Mouse (Mus musculus) intestine, postnatal 0 days (tissue): ENCODE data around the gene Fam136a. TPM values are rescaled to one million over a fixed set of nuclear protein-coding genes. Genes with fewer than 3 reads are reported as not detected.

Source experiments
- ATAC-seq: fragments of 200-750 bp; cut with Nextera tagmentation; 2 replicates; pipeline ENCODE4 v1.8.0; 2017; ENCODE audit warnings: mild to moderate bottlenecking, moderate TSS enrichment, moderate library complexity
- H3K27ac ChIP-seq: fragments of 300-500 bp; sonication (generic); 2 replicates; pipeline ENCODE4 v1.5.1; 2014; ENCODE audit warnings: mild to moderate bottlenecking, low read depth, low read length, moderate library complexity
- H3K27me3 ChIP-seq: fragments of 300-500 bp; sonication (generic); replicated peaks from 2 replicates; pipeline ENCODE4 v1.6.1; 2014; ENCODE audit warnings: low read length, mixed read lengths; ENCODE audit not compliant: control insufficient read depth, insufficient read depth
- H3K36me3 ChIP-seq: fragments of 300-500 bp; sonication (generic); 2 replicates; pipeline ENCODE4 v1.6.1; 2014; ENCODE audit warnings: mild to moderate bottlenecking, moderate library complexity; ENCODE audit not compliant: control insufficient read depth, insufficient read depth
- H3K4me1 ChIP-seq: fragments of 300-500 bp; sonication (generic); replicated peaks from 2 replicates; pipeline ENCODE4 v1.6.1; 2014; ENCODE audit warnings: antibody characterized with exemption, low read length, mixed read lengths; ENCODE audit not compliant: control insufficient read depth, insufficient read depth
- H3K4me2 ChIP-seq: fragments of 300-500 bp; sonication (generic); replicated peaks from 2 replicates; pipeline ENCODE4 v1.6.1; 2014; ENCODE audit warnings: low read depth, mild to moderate bottlenecking, moderate library complexity
- H3K4me3 ChIP-seq: fragments of 300-500 bp; sonication (generic); 2 replicates; pipeline ENCODE4 v1.5.1; 2014; ENCODE audit warnings: low read depth, low read length
- H3K9ac ChIP-seq: fragments of 300-500 bp; sonication (generic); 2 replicates; pipeline ENCODE4 v1.6.1; 2014; ENCODE audit warnings: mild to moderate bottlenecking, low read depth, low read length
- H3K9me3 ChIP-seq: fragments of 300-500 bp; sonication (generic); 2 replicates; pipeline ENCODE4 v1.6.1; 2016; ENCODE audit warnings: mixed run types; ENCODE audit not compliant: control insufficient read depth
- CTCF ChIP-seq: sonication (generic); IDR thresholded peaks from 2 replicates; pipeline ENCODE4 v1.5.1; 2016; ENCODE audit warnings: low read depth, mild to moderate bottlenecking, control low read depth, antibody characterized with exemption, moderate library complexity
- WGBS: fragments of 180-500 bp; shearing (Covaris S2); extraction: QIAGEN DNeasy Blood & Tissue Kit; methylation state at CpG from one replicate; pipeline ENCODE4 v1.1.7; 2014; 5-methylcytosine and 5-hydroxymethylcytosine counted together
- polyA plus RNA-seq: library from polyadenylated mRNA; unstranded; fragments of >200 nt; fragmentation: Nextera tagmentation; extraction: Ambion mirVana; gene quantifications from 2 replicates; pipeline ENCODE4 v1.2.1, GENCODE M21; 2015

The Fam136a gene
- 64.8 and 65.8 TPM in 2 replicates for polyA plus RNA-seq

GRCm38 (mm10) chr6:86365371-86366124 lies at the start of gene Fam136a:
Gene Fam136a, plus strand, starts transcription at chr6:86365646.
- Histone ChIP-seq H3K27ac (peak within 1 kb of the TSS; percentile 90), H3K4me3 (peak within 1 kb of the TSS; percentile 58), H3K4me2 (peak within 1 kb of the TSS; percentile 98), H3K36me3 (peaks cover 6% of the 10 kb centered on the region; the same call in 1 of the 2 replicates), H3K4me1 (no peaks in the 10 kb centered on the region), H3K9me3 (no peaks in the 10 kb centered on the region), H3K9ac (peak within 1 kb of the TSS; percentile 71), H3K27me3 (no peaks in the 10 kb centered on the region)
- peak; percentile 98 for TF ChIP-seq CTCF
- under 1% methylated on average over 69 of the region's 76 CpGs for WGBS
- peak; percentile 94 for ATAC-seq

- ATAC-seq, result no peak
- H3K36me3 ChIP-seq, result no peaks in the 10 kb centered on the region
- H3K9me3 ChIP-seq, result no peaks in the 10 kb centered on the region
- H3K9ac ChIP-seq, result no peak overlapping the region
- H3K27ac ChIP-seq, result no peak overlapping the region
- no peak overlapping the region for H3K4me2 ChIP-seq
- WGBS, result 65% methylated on average over 1 of the region's 1 CpGs
- H3K27me3 ChIP-seq, result no peaks in the 10 kb centered on the region
- TF ChIP-seq CTCF, result no peak
- H3K4me3 ChIP-seq, result no peak overlapping the region
- H3K4me1 ChIP-seq, result no peaks in the 10 kb centered on the region
Observed at GRCm38 (mm10) chr6:86317066-86317465, 48.4 kb upstream of the Fam136a start.

DNA sequence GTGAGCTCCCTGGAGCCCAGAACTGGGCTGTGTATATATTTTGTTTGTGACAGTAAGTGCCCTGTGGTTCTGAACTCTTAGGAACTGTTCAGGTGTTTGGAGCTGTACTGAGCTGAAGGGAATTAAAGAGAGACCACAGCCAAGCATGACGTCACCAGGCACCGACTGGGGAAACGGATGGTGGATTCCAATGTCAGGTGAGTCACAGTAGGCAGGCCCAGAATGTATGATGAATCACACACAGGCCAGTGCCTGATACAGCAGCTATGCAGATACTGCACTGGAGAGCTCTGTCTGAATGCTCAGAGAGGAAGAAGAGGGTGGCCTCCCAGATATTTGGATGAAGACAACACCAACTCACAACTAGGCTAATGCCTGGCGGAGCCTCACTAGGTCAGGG lies 46.6 kb upstream of the Fam136a start:
- no peak overlapping the region for H3K27ac ChIP-seq
- H3K4me2 ChIP-seq, result no peak overlapping the region
- no peak for TF ChIP-seq CTCF
- no peaks in the 10 kb centered on the region for H3K9me3 ChIP-seq
- H3K4me1 ChIP-seq, result no peaks in the 10 kb centered on the region
- H3K9ac ChIP-seq, result no peak overlapping the region
- no peaks in the 10 kb centered on the region for H3K27me3 ChIP-seq
- H3K36me3 ChIP-seq, result no peaks in the 10 kb centered on the region
- peak; percentile 72 for ATAC-seq
- WGBS, result 36% methylated on average over 4 of the region's 4 CpGs
- no peak overlapping the region for H3K4me3 ChIP-seq

GRCm38 (mm10) chr6:86322031-86322563 lies 43.3 kb upstream of the Fam136a start:
- ATAC-seq, result no peak
- H3K9ac ChIP-seq, result no peak overlapping the region
- 86% methylated on average over 5 of the region's 5 CpGs for WGBS

GRCm38 (mm10) chr6:86322991-86323390 lies 42.5 kb upstream of the Fam136a start:
- Histone ChIP-seq H3K4me1 (no peaks in the 10 kb centered on the region), H3K36me3 (no peaks in the 10 kb centered on the region), H3K4me2 (no peak overlapping the region), H3K9ac (no peak overlapping the region), H3K27me3 (no peaks in the 10 kb centered on the region), H3K27ac (no peak overlapping the region), H3K9me3 (no peaks in the 10 kb centered on the region), H3K4me3 (no peak overlapping the region)
- TF ChIP-seq CTCF, result no peak
- ATAC-seq, result no peak
- 90% methylated on average over 9 of the region's 9 CpGs for WGBS

More at GRCm38 (mm10) chr6:86322031-86322563, 43.3 kb upstream of the Fam136a start:
- H3K4me1 ChIP-seq, result no peaks in the 10 kb centered on the region
- no peaks in the 10 kb centered on the region for H3K36me3 ChIP-seq
- H3K27ac ChIP-seq, result no peak overlapping the region
- H3K27me3 ChIP-seq, result no peaks in the 10 kb centered on the region
- H3K4me2 ChIP-seq, result no peak overlapping the region
- TF ChIP-seq CTCF, result no peak
- no peak overlapping the region for H3K4me3 ChIP-seq
- H3K9me3 ChIP-seq, result no peaks in the 10 kb centered on the region

DNA sequence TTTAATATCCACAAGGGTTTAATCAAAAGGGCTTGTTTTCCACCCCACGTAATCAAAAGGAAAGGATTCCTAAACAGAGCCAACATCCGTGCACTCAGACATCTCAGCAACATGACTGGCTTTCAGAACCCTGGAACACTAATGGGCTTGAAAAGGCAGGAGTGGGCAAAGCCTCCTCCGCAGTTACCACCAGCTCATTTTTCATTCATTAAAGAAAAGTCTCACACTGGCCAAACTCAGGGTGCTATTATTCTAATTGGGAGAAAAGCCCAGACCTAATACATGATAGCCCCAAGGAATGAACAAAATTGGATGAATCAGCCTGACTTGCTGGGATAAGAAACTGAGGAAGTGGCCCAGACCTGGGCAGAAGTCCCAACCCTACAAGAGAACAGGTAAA lies 41.0 kb upstream of the Fam136a start:
- WGBS, result 77% methylated on average over 3 of the region's 3 CpGs
- no peak overlapping the region for H3K4me2 ChIP-seq
- ATAC-seq, result no peak
- no peaks in the 10 kb centered on the region for H3K4me1 ChIP-seq
- H3K9ac ChIP-seq, result no peak overlapping the region
- no peak overlapping the region for H3K4me3 ChIP-seq
- no peak overlapping the region for H3K27ac ChIP-seq
- H3K27me3 ChIP-seq, result no peaks in the 10 kb centered on the region
- no peak for TF ChIP-seq CTCF
- no peaks in the 10 kb centered on the region for H3K9me3 ChIP-seq
- H3K36me3 ChIP-seq, result no peaks in the 10 kb centered on the region
